Mouse (Mus musculus): ENCODE results near the gene Notch4. TPM values are rescaled to one million over a fixed set of nuclear protein-coding genes. Genes with fewer than 3 reads are reported as not detected.

The Notch4 gene
- polyA plus RNA-seq, 1 experiment from 2014 or later = 13.1 TPM

DNA sequence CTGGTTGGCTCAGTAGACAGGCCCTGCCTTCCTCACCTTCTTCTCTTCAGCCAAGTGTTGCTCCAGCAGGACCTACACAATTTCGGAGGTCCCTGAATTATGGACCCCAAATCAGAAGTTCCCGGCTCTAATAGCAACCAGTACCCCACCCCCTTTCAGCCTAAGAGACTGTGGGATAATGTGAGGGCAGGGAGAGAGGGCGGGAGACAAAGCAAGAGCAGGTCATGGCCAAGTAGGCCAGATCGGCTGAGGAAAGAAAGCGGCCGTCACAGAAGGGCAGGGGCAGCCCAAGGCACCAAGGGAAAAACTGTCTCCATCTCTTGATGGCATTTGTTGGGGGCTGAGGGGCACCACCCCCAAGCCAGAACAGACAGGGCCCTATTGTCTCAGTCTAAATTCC, 51.8 kb downstream of the Notch4 start, which contains the start of gene Egfl8:
Gene Egfl8 (minus strand): TSS at position 101 of the 400 bp plus-strand sequence.
- no peaks in the 10 kb centered on the region for H3K27me3 ChIP-seq (ENCODE audit: control insufficient read depth, insufficient read depth, low read length)
- ATAC-seq (ENCODE audit: insufficient read depth, low FRiP score, low TSS enrichment) (no peak), DNase-seq (ENCODE audit: low spot score) (no peak)
- H3K36me3 ChIP-seq (ENCODE audit: control insufficient read depth, insufficient read depth, low read length) = peaks cover 10% of the 10 kb centered on the region
- H3K27ac ChIP-seq (ENCODE audit: low read depth, low read length) = peak within 1 kb of the TSS; percentile 21; the same call in 1 of the 2 replicates
- no peak within 1 kb of the TSS for H3K4me3 ChIP-seq (ENCODE audit: low read depth, low read length)
- WGBS = 65% methylated on average over 6 of the region's 6 CpGs
- H3K9me3 ChIP-seq (ENCODE audit: control insufficient read depth, low read length) = no peaks in the 10 kb centered on the region
- no peak within 1 kb of the TSS for H3K4me2 ChIP-seq (ENCODE audit: low read depth)
- no peaks in the 10 kb centered on the region for H3K4me1 ChIP-seq (ENCODE audit: control insufficient read depth, insufficient read depth, low read length)
- H3K9ac ChIP-seq (ENCODE audit: low read length) = no peak within 1 kb of the TSS

DNA sequence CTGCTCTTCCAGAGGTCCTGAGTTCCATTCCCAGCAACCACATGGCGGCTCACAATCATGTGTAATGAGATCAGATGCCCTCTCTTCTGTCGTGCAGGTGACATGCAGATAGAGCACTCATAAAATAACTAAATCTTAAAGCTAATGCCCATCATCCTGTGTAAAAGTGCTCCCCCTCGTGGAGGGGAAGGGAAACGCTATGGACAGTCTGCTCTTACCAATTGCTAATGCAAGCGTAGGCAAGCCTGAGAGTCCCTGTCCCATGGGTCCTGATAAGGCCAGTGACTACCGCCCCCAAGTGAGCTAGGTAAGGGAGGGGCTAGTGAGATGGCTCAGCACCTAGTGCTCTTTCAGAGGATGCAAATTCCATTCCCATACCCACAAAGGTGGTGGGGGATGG, 54.9 kb downstream of the Notch4 start:
- ATAC-seq (ENCODE audit: insufficient read depth, low FRiP score, low TSS enrichment) (no peak), DNase-seq (ENCODE audit: low spot score) (peak; percentile 62)
- Histone ChIP-seq H3K4me3 (ENCODE audit: low read depth, low read length) (no peak overlapping the region), H3K4me2 (ENCODE audit: low read depth) (no peak overlapping the region), H3K36me3 (ENCODE audit: control insufficient read depth, insufficient read depth, low read length) (peaks cover 2% of the 10 kb centered on the region; the same call in 1 of the 2 replicates), H3K4me1 (ENCODE audit: control insufficient read depth, insufficient read depth, low read length) (no peaks in the 10 kb centered on the region), H3K9ac (ENCODE audit: low read length) (no peak overlapping the region), H3K9me3 (ENCODE audit: control insufficient read depth, low read length) (no peaks in the 10 kb centered on the region), H3K27me3 (ENCODE audit: control insufficient read depth, insufficient read depth, low read length) (no peaks in the 10 kb centered on the region), H3K27ac (ENCODE audit: low read depth, low read length) (no peak overlapping the region)
- WGBS = 13% methylated on average over 6 of the region's 6 CpGs

DNA sequence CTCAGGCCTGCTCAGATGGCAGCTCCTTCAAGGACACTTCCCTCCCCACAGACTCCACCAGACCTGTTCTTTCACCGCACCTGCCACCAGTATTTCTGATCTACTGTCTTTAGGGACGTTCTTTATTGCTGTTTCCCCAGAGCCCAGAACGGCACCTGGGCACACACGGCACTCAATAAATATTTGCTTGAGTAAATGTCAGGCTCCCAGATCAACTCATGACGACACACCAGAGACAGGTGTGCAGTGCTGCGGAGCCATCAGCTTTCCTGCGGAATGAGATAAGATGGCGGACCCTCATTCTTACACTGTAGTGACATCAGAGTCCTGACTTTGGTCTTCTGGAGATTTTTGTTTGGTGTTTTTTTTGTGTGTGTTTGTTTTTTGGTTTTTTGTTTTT, 56.9 kb downstream of the Notch4 start:
- Histone ChIP-seq H3K9ac (ENCODE audit: low read length) (no peak overlapping the region), H3K27ac (ENCODE audit: low read depth, low read length) (no peak overlapping the region), H3K36me3 (ENCODE audit: control insufficient read depth, insufficient read depth, low read length) (no peaks in the 10 kb centered on the region), H3K9me3 (ENCODE audit: control insufficient read depth, low read length) (no peaks in the 10 kb centered on the region), H3K4me3 (ENCODE audit: low read depth, low read length) (no peak overlapping the region), H3K27me3 (ENCODE audit: control insufficient read depth, insufficient read depth, low read length) (no peaks in the 10 kb centered on the region), H3K4me1 (ENCODE audit: control insufficient read depth, insufficient read depth, low read length) (no peaks in the 10 kb centered on the region), H3K4me2 (ENCODE audit: low read depth) (no peak overlapping the region)
- 91% methylated on average over 8 of the region's 8 CpGs for WGBS
- DNase-seq (ENCODE audit: low spot score) (no peak), ATAC-seq (ENCODE audit: insufficient read depth, low FRiP score, low TSS enrichment) (no peak)

DNA sequence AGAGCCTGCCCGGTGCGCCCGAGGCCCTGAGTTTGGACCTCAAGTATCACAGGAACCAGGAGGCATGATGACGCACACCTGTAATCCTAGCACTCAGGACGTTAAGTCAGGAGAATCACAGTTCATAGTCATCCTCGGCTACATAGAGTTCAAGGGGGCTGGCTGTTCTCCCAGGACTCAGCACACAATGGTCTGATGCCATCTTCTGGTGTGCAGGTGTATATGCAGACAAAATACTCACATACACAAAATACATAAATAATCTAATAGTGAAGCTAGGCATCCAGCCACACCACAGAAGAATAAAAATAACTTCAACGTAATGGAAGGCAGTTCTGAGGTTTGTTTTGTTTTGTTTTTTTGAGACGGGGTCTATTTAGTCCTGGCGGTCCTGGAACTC, 59.1 kb downstream of the Notch4 start:
- no peak for DNase-seq (ENCODE audit: low spot score)
- Histone ChIP-seq H3K27me3 (ENCODE audit: control insufficient read depth, insufficient read depth, low read length) (no peaks in the 10 kb centered on the region), H3K4me1 (ENCODE audit: control insufficient read depth, insufficient read depth, low read length) (0 out of 2 replicates have a peak, but pooled peaks cover 5% of the 10 kb centered on the region), H3K9ac (ENCODE audit: low read length) (no peak overlapping the region), H3K27ac (ENCODE audit: low read depth, low read length) (no peak overlapping the region), H3K4me3 (ENCODE audit: low read depth, low read length) (no peak overlapping the region), H3K9me3 (ENCODE audit: control insufficient read depth, low read length) (no peaks in the 10 kb centered on the region), H3K36me3 (ENCODE audit: control insufficient read depth, insufficient read depth, low read length) (no peaks in the 10 kb centered on the region), H3K4me2 (ENCODE audit: low read depth) (no peak overlapping the region)
- no peak for ATAC-seq (ENCODE audit: insufficient read depth, low FRiP score, low TSS enrichment)
- 91% methylated on average over 9 of the region's 9 CpGs for WGBS

DNA sequence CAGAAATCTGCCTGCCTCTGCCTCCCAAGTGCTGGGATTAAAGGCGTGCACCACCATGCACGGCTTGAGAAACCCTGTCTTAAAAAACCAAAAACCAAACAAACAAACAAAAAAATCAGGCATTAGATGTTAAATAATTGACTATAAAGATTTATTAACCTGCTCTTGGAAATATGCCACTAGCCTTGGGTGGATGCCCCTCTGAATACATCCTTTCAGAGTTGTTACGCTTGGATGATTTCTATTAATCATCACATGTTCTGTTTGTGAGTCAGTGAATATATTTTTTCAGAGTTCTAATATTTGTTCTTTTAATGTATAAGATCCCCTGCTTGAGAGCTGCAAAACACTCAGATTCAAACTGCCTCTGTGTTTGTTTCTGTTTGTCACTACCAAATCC, 60.9 kb downstream of the Notch4 start:
- no peak overlapping the region for H3K4me3 ChIP-seq (ENCODE audit: low read depth, low read length)
- peaks cover 15% of the 10 kb centered on the region for H3K4me1 ChIP-seq (ENCODE audit: control insufficient read depth, insufficient read depth, low read length)
- no peak for DNase-seq (ENCODE audit: low spot score)

GRCm38 (mm10) chr17:34626062-34626772, 62.1 kb downstream of the Notch4 start:
- peaks cover 16% of the 10 kb centered on the region for H3K27me3 ChIP-seq (ENCODE audit: control insufficient read depth, insufficient read depth, low read length)
- H3K4me1 ChIP-seq (ENCODE audit: control insufficient read depth, insufficient read depth, low read length) = peaks cover 15% of the 10 kb centered on the region
- ATAC-seq (ENCODE audit: insufficient read depth, low FRiP score, low TSS enrichment) (0 out of 2 replicates have a peak, but pooled peaks have one; percentile 1), DNase-seq (ENCODE audit: low spot score) (no peak)
- no peak overlapping the region for H3K27ac ChIP-seq (ENCODE audit: low read depth, low read length)
- no peaks in the 10 kb centered on the region for H3K36me3 ChIP-seq (ENCODE audit: control insufficient read depth, insufficient read depth, low read length)
- no peaks in the 10 kb centered on the region for H3K9me3 ChIP-seq (ENCODE audit: control insufficient read depth, low read length)
- H3K4me2 ChIP-seq (ENCODE audit: low read depth) = peak overlapping the region; percentile 92
- H3K9ac ChIP-seq (ENCODE audit: low read length) = peak overlapping the region; percentile 79
- 55% methylated on average over 16 of the region's 16 CpGs for WGBS
- H3K4me3 ChIP-seq (ENCODE audit: low read depth, low read length) = peak overlapping the region; percentile 78

More for the DNA sequence above, 60.9 kb downstream of the Notch4 start:
- no peak overlapping the region for H3K27ac ChIP-seq (ENCODE audit: low read depth, low read length)
- peaks cover 4% of the 10 kb centered on the region for H3K27me3 ChIP-seq (ENCODE audit: control insufficient read depth, insufficient read depth, low read length)
- no peaks in the 10 kb centered on the region for H3K9me3 ChIP-seq (ENCODE audit: control insufficient read depth, low read length)
- WGBS = 92% methylated on average over 3 of the region's 3 CpGs
- H3K9ac ChIP-seq (ENCODE audit: low read length) = no peak overlapping the region
- ATAC-seq (ENCODE audit: insufficient read depth, low FRiP score, low TSS enrichment) = no peak
- no peak overlapping the region for H3K4me2 ChIP-seq (ENCODE audit: low read depth)
- no peaks in the 10 kb centered on the region for H3K36me3 ChIP-seq (ENCODE audit: control insufficient read depth, insufficient read depth, low read length)

DNA sequence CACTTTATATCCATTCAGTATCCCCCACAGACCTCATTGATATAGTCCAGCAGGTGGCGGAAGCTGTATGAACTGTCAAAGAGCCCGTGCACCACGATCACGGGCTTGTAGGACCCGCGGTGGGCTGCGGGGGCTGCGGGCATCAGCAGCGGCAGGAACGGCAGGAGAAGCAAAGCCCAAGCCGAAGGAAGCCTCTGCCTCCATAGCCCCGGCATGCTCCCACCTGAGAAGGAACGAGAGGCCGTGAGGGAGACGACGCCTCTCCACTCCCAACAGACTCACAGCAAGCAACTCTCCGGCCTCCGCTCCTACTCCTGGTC, 62.7 kb downstream of the Notch4 start:
- Histone ChIP-seq H3K36me3 (ENCODE audit: control insufficient read depth, insufficient read depth, low read length) (no peaks in the 10 kb centered on the region), H3K27me3 (ENCODE audit: control insufficient read depth, insufficient read depth, low read length) (peaks cover 21% of the 10 kb centered on the region), H3K9me3 (ENCODE audit: control insufficient read depth, low read length) (no peaks in the 10 kb centered on the region), H3K9ac (ENCODE audit: low read length) (peak overlapping the region; percentile 79), H3K4me2 (ENCODE audit: low read depth) (peak overlapping the region; percentile 92), H3K4me1 (ENCODE audit: control insufficient read depth, insufficient read depth, low read length) (peaks cover 18% of the 10 kb centered on the region), H3K4me3 (ENCODE audit: low read depth, low read length) (peak overlapping the region; percentile 78), H3K27ac (ENCODE audit: low read depth, low read length) (0 out of 2 replicates have a peak overlapping the region, but pooled peaks have one; percentile 44)
- 0% methylated on average over 18 of the region's 18 CpGs for WGBS
- peak; percentile 67 for DNase-seq (ENCODE audit: low spot score)
- ATAC-seq (ENCODE audit: insufficient read depth, low FRiP score, low TSS enrichment) = no peak; the same call in none of the 2 replicates

- H3K36me3 ChIP-seq (ENCODE audit: control insufficient read depth, insufficient read depth, low read length) = no peaks in the 10 kb centered on the region
- peak overlapping the region; percentile 79 for H3K9ac ChIP-seq (ENCODE audit: low read length)
- peak overlapping the region; percentile 78 for H3K4me3 ChIP-seq (ENCODE audit: low read depth, low read length)
- peak overlapping the region; percentile 92 for H3K4me2 ChIP-seq (ENCODE audit: low read depth)
- peak overlapping the region; percentile 70 for H3K27ac ChIP-seq (ENCODE audit: low read depth, low read length)
- DNase-seq (ENCODE audit: low spot score) = peak; percentile 90
- H3K4me1 ChIP-seq (ENCODE audit: control insufficient read depth, insufficient read depth, low read length) = peaks cover 19% of the 10 kb centered on the region
- peak; percentile 73 for ATAC-seq (ENCODE audit: insufficient read depth, low FRiP score, low TSS enrichment)
- peaks cover 27% of the 10 kb centered on the region for H3K27me3 ChIP-seq (ENCODE audit: control insufficient read depth, insufficient read depth, low read length)
- no peaks in the 10 kb centered on the region for H3K9me3 ChIP-seq (ENCODE audit: control insufficient read depth, low read length)
- 0% methylated on average over 33 of the region's 45 CpGs for WGBS
These were observed 63.2 kb downstream of the Notch4 start for GRCm38 (mm10) chr17:34627093-34627942.

Data from neural tube, embryonic 11.5 days (tissue).